Mouse (Mus musculus) frontal cortex, postnatal 25 days (tissue): Measurements from ENCODE around the gene Mylpf.
"Not testable (repeated sequence)": the region's sequence is repeated elsewhere in the genome, so short reads cannot be mapped to it uniquely, and the experiment has no call there.

ENCODE experiments used
- DNase-seq, 2 experiments: peaks; one replicate each; pipeline ENCODE4 v3.0.0; 2022; ENCODE audit warnings: low spot score in 2 of 2

Mylpf gene

DNA sequence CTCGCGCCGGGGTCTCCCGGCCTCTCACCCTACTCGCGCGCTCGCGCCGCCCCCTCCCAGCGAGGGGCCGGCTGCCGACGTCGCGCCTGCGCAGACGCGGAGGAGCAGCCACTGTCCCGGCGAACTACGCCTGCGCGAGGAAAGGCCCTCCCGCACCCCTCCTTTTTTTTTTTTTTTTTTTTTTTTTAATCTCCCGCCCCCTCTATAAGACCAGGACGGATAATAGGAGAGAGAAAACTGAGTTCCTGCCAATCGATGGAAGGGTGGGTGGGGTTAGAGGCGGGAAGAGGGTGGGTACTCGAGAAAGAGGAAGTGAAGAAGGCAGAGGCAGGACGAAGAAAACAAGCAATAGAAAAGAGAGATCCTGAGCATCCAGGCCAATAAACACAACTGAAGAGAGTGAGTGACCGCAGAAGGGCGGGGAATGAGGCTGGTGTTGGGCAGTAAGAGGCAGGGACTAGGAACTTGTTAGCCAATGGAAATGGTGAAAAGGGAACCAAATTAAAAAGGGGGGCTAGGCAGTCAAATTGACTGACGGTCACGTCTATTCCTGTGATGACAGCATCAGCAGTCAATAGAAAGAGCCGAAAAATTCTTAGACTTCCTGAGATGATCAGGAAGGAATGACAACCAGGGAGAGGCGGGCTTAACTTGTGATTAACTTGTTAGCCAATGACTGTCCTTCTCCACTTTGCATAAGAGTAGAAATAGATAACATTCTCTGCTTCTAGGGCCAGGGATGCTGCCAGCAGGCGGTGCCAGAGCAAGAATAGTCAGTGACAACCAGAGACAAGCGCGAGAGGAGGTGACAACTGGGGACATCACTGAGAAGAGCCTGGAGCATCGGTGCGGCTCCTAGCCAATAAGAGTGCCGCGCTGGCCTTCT lies at the start of gene Mylpf:
Mylpf (plus strand) TSS at position 338 of the 886 bp plus-strand sequence.
- DNase-seq, result peak; percentile 79 to 81

- DNase-seq, result no peak
Observed at GRCm38 (mm10) chr7:127162546-127162945, 46.1 kb upstream of the Mylpf start.

DNA sequence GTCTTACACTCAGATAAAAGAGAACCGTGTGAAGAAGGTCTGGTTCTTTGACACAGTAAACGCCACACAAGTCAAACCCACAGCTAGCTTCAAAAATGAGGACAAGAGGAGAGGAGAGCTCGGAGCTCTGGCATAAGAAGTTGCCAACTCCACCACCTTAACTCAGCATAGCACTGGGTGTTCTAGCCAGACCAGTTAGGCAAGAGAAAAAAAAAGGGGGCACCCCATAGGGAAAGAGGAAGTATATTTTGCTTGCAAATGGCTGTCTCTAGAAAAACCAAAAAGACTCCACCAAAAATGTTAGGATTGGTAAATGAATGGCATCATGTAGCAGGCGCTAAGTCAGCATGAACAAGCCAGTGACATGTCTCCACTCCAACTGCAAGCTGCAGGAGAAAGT lies 44.7 kb upstream of the Mylpf start:
- no peak for DNase-seq

DNA sequence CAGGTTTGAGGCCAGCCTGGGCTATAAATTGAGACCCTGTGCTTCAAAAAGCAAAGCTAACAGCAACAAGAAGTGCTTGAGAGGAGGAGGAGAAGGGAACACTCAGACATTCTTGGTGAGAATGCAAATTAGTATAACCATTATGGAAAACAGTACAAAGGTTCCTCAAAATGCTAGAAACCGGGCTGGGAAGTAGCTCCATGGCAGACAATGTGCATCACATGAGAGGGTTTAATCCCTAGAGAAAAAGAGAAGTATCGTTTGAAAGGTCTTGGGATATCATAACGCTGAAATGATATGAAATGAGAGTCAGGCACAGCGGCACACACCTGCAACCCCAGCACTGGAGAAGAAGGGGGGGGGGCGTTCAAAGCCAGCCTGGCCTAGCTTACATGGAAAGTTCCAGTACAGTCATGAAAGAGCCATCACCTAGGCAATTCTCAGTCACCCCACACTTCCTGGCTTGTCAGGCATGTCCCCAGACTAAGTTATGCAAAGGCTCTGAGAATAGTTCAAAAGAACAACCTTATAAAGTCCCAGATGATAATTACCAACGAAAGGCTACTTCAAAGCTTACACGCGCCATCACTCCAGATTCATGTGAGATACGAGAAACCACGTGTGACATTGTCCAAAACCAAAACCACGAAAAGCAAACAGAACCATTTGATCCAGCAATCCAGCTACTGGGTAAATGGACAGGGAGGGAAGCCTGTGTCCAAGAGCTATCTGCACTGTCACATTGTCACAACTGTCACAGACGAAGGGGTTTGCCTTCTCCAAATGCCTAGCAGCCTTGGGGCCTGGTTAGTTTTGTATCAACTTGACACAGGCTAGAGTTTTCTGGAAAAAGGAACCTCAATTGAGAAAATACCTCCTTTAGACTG lies 42.8 kb upstream of the Mylpf start:
- DNase-seq, result no peak

GRCm38 (mm10) chr7:127166501-127166900 lies 42.2 kb upstream of the Mylpf start:
- no peak for DNase-seq

DNA sequence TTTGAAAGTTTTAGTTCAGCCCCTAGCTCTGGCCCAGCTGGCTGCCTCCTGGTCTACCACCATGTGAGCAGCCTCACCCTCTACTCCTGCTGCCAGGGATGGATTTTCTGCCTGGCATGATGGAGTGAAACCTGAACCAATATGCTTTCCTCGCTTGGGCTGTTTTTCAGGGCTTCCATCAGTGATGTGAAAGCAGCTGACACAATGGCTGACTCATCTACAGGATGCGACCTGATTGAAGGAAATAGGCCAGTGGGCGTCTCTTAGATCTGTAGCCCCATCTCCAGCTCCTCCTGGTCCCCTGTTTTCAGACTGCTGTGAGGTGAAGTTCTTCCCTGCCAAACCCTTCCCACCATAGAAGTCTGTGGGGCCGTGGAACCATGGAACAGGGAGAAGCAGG lies 31.8 kb upstream of the Mylpf start:
- DNase-seq, result no peak

DNA sequence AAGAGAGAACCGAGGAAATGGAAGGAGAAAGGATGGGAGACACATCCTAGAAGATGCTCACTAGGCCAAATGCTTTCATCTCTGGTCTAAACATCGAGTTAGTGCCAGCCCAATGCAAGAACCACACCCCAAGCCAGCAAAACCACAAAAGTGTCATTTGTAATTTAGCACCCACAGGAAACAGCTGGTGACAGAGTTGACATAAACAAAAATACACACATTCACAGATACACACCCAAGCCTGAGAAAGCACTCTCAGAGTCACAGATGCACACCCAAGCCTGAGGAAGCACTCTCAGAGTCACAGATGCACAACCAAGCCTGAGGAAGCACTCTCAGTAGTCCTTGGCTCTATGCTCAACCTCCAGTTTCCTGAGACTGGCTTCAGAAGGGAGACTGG lies 27.9 kb upstream of the Mylpf start:
- DNase-seq, result no peak

DNA sequence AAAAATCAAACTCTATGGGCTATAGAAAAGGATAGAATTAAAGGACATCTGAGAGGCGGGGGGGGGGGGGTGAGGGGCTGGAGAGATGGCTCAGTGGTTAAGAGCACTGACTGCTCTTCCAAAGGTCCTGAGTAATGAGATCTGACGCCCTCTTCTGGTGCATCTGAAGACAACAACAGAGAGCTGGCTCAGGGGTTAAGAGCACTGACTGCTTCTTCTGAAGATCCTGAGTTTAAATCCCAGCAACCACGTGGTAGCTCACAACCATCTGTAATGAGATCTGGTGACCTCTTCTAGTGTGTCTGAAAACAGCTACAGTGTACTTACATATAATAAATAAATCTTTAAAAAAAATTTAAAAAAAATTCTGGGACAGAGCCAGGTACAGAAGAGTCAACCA lies 27.0 kb upstream of the Mylpf start:
- not testable (repeated sequence) for DNase-seq

GRCm38 (mm10) chr7:127183345-127183744 lies 25.3 kb upstream of the Mylpf start:
- DNase-seq, result no peak

DNA sequence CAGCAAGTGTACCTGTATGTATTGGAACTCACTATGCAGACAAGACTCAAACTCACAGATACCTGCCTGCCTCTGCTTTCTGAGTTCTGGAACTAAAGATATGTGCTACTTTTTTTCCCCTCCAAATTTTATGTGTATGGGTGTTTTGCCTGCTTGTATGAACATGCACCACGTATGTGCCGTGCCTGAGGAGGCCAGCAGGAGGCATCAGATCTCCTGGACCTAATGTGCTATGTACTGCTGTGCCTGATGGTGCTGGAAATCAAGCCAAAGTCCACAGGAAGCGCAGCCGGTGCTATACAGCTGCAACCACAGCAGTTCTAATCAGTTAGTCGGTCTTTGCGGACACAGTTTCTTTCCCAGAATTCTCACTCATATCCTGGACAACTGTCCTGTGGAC lies 24.9 kb upstream of the Mylpf start:
- no peak for DNase-seq

GRCm38 (mm10) chr7:127184720-127185119 lies 24.0 kb upstream of the Mylpf start:
- DNase-seq, result no peak

DNA sequence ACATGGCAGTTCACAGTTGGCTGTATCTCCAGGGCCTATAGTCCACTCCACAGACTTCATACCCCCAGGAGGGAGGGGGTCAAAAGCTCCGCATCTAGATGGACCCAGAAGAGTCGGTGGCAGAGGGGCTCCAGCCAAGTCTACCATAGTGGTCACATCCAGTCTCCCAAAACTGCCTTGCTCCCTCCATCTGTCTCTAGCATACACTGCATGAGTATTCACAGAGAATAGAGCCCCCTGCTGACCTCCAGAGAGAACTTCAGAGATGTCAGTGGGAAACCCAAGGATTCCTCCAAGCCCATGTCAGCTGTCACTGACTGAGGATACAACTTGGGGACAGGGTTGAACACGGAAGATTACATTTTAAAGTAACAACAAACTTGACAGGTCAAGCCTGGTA lies 23.1 kb upstream of the Mylpf start:
- no peak for DNase-seq

- DNase-seq, result no peak
Observed at GRCm38 (mm10) chr7:127187351-127187750, 21.3 kb upstream of the Mylpf start.

DNA sequence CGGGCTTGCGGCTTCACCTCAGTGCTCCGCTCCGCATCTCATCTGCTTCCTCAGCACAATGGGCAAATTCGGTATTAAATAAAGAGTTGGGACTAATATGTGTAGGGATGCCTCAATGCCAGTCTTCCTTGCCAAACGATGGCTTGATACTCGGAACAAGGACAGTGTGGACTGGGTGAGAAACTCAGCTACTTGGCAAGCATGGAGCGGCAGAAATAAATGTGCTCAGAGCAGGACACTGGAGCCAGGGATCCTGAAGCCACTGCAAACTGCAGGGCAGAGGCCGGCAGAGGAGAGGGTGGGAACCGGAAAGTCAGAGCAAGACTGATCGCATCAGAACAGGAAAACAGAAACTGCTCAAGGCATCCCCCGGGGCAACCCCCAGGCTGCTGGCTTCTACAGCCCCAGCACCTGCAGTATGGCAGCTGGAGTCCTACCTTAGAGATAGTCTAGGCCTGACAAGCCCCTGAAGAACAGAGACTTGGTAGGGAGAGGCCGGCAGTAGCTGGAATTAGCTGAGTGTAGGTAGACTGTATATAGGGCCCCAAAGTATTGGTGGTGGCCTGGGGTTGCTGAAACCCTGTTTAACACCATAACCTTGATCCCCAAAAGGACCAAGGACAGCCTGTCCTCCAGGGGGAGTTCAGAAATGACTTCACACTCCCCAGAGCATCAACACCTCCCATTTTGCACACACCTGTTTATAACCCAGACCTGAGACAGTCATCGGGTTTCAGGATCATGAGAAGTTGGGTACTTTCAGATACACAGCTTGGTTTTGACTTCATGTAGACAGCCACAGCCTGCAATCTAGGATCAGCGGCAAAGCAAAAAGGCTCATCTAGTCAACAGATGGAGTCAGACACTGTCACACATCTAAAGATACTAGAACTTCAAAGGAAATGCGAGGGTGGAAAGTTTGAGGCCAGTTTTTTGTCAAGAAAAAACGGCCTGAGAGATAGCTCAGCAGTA lies 20.1 kb upstream of the Mylpf start:
- DNase-seq, result no peak

DNA sequence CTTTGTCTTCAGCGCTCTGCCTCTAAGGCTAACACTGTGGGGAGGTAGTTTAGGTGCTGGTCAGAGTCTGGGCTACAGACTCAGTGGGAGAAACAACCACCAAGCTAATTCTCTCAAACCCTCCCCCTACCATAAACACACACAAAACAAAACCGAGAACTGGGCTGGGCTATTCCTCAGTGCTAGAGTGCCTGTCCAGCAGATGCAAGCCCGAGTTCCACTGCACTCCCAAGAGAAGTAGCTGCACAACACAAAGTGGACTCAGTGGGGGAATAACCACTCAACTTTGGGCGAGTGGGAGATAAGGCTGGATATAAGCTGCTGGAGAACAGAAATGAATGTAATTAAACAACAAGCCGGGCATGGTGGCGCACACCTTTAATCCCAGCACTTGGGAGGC lies 18.0 kb upstream of the Mylpf start:
- no peak for DNase-seq

GRCm38 (mm10) chr7:127192989-127193388 lies 15.7 kb upstream of the Mylpf start:
- DNase-seq, result no peak

DNA sequence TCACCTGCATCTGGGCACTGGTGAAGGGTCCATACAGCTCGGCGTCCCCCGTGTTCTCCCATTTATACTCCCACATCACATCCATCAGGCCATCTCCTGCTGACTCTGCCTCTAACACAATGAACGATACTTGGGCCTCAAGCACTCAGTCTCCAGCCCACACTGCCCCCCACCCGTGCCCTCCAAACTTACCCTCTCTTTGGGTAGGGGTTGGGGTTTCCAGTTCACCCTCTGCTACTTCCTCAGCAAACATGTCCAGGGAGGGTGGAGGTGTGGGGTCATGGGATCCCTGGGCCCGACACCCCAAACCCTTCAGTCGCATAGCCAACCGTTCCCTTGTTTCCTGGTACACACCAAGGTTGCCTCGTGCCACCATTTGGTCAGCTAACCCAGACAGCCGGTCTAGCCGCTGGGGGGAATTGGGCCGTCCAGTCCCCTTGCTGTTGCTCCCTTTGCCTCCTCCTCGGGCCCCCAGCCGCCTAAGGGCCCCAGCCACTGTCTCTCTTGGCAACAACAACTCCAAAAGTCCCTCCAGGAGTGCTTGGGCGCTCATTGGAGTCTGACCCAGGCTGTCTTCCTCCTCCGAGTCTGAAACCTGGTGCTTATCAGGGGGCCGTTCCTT lies 14.6 kb upstream of the Mylpf start:
- DNase-seq, result no peak

GRCm38 (mm10) chr7:127194633-127195029 lies 14.1 kb upstream of the Mylpf start:
- DNase-seq, result no peak

- peak; percentile 86 to 90 for DNase-seq
Observed at GRCm38 (mm10) chr7:127195544-127196295, 13.0 kb upstream of the Mylpf start, which contains the start of gene Cd2bp2. Gene Cd2bp2 (minus strand): TSS chr7:127196050.

GRCm38 (mm10) chr7:127196484-127196883 lies 12.2 kb upstream of the Mylpf start:
- DNase-seq, result no peak
